Mouse (Mus musculus) MEL (cell line): ENCODE measurements around the gene Fryl. TPM values are rescaled to one million over a fixed set of nuclear protein-coding genes. Genes with fewer than 3 reads are reported as not detected.

Experiments used
- DNase-seq: peaks from one replicate; pipeline ENCODE4 v3.0.0; 2011; ENCODE audit warnings: low read depth, low spot score
- H3K27ac ChIP-seq: 2 replicates; pipeline ENCODE4 v1.5.1; 2012; ENCODE audit warnings: low read depth, mild to moderate bottlenecking, control low read depth, low read length, moderate library complexity; ENCODE audit not compliant: control insufficient read depth
- H3K27me3 ChIP-seq, 2 experiments: fragments of 150-350 bp in 1 of 2; sonication (generic) in 1 of 2; 2 replicates each; pipeline ENCODE4 v1.6.1; 2012; ENCODE audit warnings: low read length in 2 of 2, mild to moderate bottlenecking in 2 of 2, improper control_type of control experiment in 1 of 2, moderate library complexity in 1 of 2; ENCODE audit not compliant: insufficient read depth in 2 of 2, control insufficient read depth in 1 of 2
- H3K36me3 ChIP-seq, 2 experiments: 2 replicates each; pipeline ENCODE4 v1.6.1; 2012 to 2014; ENCODE audit warnings: low read length in 2 of 2, improper control_type of control experiment in 1 of 2, inconsistent platforms in 1 of 2, mild to moderate bottlenecking in 1 of 2; ENCODE audit not compliant: insufficient read depth in 2 of 2, control insufficient read depth in 1 of 2
- H3K4me1 ChIP-seq, 2 experiments: fragments of 150-350 bp in 1 of 2; sonication (generic) in 1 of 2; 2 replicates each; pipeline ENCODE4 v1.6.1; 2012; ENCODE audit warnings: low read length in 2 of 2, improper control_type of control experiment in 1 of 2, mild to moderate bottlenecking in 1 of 2; ENCODE audit not compliant: insufficient read depth in 2 of 2, control insufficient read depth in 1 of 2
- H3K4me3 ChIP-seq, 2 experiments: fragments of 150-350 bp in 1 of 2; sonication (generic) in 1 of 2; 2 replicates each; pipeline ENCODE4 v1.5.1; 2012; ENCODE audit warnings: low read depth in 2 of 2, low read length in 2 of 2, mild to moderate bottlenecking in 2 of 2, moderate library complexity in 2 of 2, control low read depth in 1 of 2, improper control_type of control experiment in 1 of 2; ENCODE audit not compliant: control insufficient read depth in 1 of 2, insufficient read depth in 1 of 2
- H3K79me2 ChIP-seq: 2 replicates; pipeline ENCODE4 v1.6.1; 2012; ENCODE audit warnings: mild to moderate bottlenecking, low read length, moderate library complexity; ENCODE audit not compliant: control insufficient read depth, poor library complexity, insufficient read depth
- H3K9ac ChIP-seq: 2 replicates; pipeline ENCODE4 v1.6.1; 2012; ENCODE audit warnings: low read depth, mild to moderate bottlenecking, control low read depth, low read length, moderate library complexity; ENCODE audit not compliant: control insufficient read depth, poor library complexity, severe bottlenecking
- H3K9me3 ChIP-seq: fragments of 150-350 bp; sonication (generic); replicated peaks from 2 replicates; pipeline ENCODE4 v1.6.1; 2012; ENCODE audit warnings: mild to moderate bottlenecking, low read length, improper control_type of control experiment, moderate library complexity; ENCODE audit not compliant: insufficient read depth
- BHLHE40 ChIP-seq: IDR thresholded peaks from 2 replicates; pipeline ENCODE4 v1.6.1; 2012; ENCODE audit warnings: low read depth, mild to moderate bottlenecking, inconsistent platforms, low read length, improper control_type of control experiment, borderline replicate concordance
- CHD1 ChIP-seq: IDR thresholded peaks from 2 replicates; pipeline ENCODE4 v1.6.1; 2012; ENCODE audit warnings: low read depth, mild to moderate bottlenecking, inconsistent platforms, low read length, improper control_type of control experiment
- CHD2 ChIP-seq: IDR thresholded peaks from 2 replicates; pipeline ENCODE4 v1.6.1; 2011; ENCODE audit warnings: low read length, improper control_type of control experiment
- ELF1 ChIP-seq: IDR thresholded peaks from 2 replicates; pipeline ENCODE4 v1.6.1; 2014; ENCODE audit warnings: low read depth, mild to moderate bottlenecking, inconsistent platforms, low read length, improper control_type of control experiment, moderate library complexity
- EP300 ChIP-seq, 2 experiments: IDR thresholded peaks; 2 replicates each; pipeline ENCODE4 v1.6.1; 2011; ENCODE audit warnings: improper control_type of control experiment in 2 of 2, low read length in 2 of 2, low read depth in 1 of 2, mild to moderate bottlenecking in 1 of 2
- ETS1 ChIP-seq: IDR thresholded peaks from 2 replicates; pipeline ENCODE4 v1.6.1; 2012; ENCODE audit warnings: low read depth, mild to moderate bottlenecking, inconsistent platforms, low read length, improper control_type of control experiment, moderate library complexity
- GATA1 ChIP-seq: IDR thresholded peaks from 2 replicates; pipeline ENCODE4 v1.6.1; 2011; ENCODE audit warnings: low read depth, low read length, improper control_type of control experiment
- JUND ChIP-seq: IDR thresholded peaks from 2 replicates; pipeline ENCODE4 v1.6.1; 2011; ENCODE audit warnings: low read depth, mild to moderate bottlenecking, improper control_type of control experiment, low read length
- KAT2A ChIP-seq: conservative IDR thresholded peaks from 2 replicates; pipeline ENCODE4 v1.6.1; 2012; ENCODE audit warnings: low read depth, low read length, improper control_type of control experiment, inconsistent platforms
- MAFK ChIP-seq: IDR thresholded peaks from 2 replicates; pipeline ENCODE4 v1.6.1; 2011; ENCODE audit warnings: low read depth, mild to moderate bottlenecking, low read length, improper control_type of control experiment, borderline replicate concordance
- MEF2A ChIP-seq: IDR thresholded peaks from 2 replicates; pipeline ENCODE4 v1.6.1; 2014; ENCODE audit warnings: low read depth, mild to moderate bottlenecking, inconsistent platforms, low read length, improper control_type of control experiment; ENCODE audit not compliant: poor library complexity, insufficient replicate concordance, severe bottlenecking; ENCODE audit errors: extremely low read depth
- MXI1 ChIP-seq: IDR thresholded peaks from 2 replicates; pipeline ENCODE4 v1.6.1; 2011; ENCODE audit warnings: mild to moderate bottlenecking, low read depth, low read length, improper control_type of control experiment
- MYB ChIP-seq: IDR thresholded peaks from 2 replicates; pipeline ENCODE4 v1.6.1; 2011; ENCODE audit warnings: mild to moderate bottlenecking, low read depth, low read length, improper control_type of control experiment
- MYC ChIP-seq: IDR thresholded peaks from 2 replicates; pipeline ENCODE4 v1.6.1; 2011; ENCODE audit warnings: low read depth, mild to moderate bottlenecking, low read length, improper control_type of control experiment, moderate library complexity
- NRF1 ChIP-seq: IDR thresholded peaks from 2 replicates; pipeline ENCODE4 v1.6.1; 2014; ENCODE audit warnings: low read depth, mild to moderate bottlenecking, inconsistent platforms, low read length, improper control_type of control experiment, moderate library complexity; ENCODE audit not compliant: poor library complexity, insufficient read depth, severe bottlenecking
- POLR2AphosphoS2 ChIP-seq: IDR thresholded peaks from 2 replicates; pipeline ENCODE4 v1.6.1; 2011; ENCODE audit warnings: low read length, improper control_type of control experiment
- RCOR1 ChIP-seq: IDR thresholded peaks from 2 replicates; pipeline ENCODE4 v1.6.1; 2012; ENCODE audit warnings: low read depth, mild to moderate bottlenecking, inconsistent platforms, low read length, improper control_type of control experiment
- SIN3A ChIP-seq: IDR thresholded peaks from 2 replicates; pipeline ENCODE4 v1.6.1; 2012; ENCODE audit warnings: low read length, improper control_type of control experiment, inconsistent platforms
- SMC3 ChIP-seq: IDR thresholded peaks from 2 replicates; pipeline ENCODE4 v1.6.1; 2011; ENCODE audit warnings: low read depth, low read length, improper control_type of control experiment
- TAL1 ChIP-seq: IDR thresholded peaks from 2 replicates; pipeline ENCODE4 v1.6.1; 2012; ENCODE audit warnings: mild to moderate bottlenecking, inconsistent platforms, low read length, moderate library complexity, mixed read lengths
- TCF12 ChIP-seq: IDR thresholded peaks from 2 replicates; pipeline ENCODE4 v1.6.1; 2014; ENCODE audit warnings: low read depth, mild to moderate bottlenecking, inconsistent platforms, low read length, improper control_type of control experiment, moderate library complexity
- UBTF ChIP-seq: IDR thresholded peaks from 2 replicates; pipeline ENCODE4 v1.6.1; 2012; ENCODE audit warnings: low read depth, mild to moderate bottlenecking, inconsistent platforms, low read length, improper control_type of control experiment, moderate library complexity, borderline replicate concordance; ENCODE audit not compliant: insufficient read depth
- ZC3H11A ChIP-seq: IDR thresholded peaks from 2 replicates; pipeline ENCODE4 v1.6.1; 2012; ENCODE audit warnings: low read depth, mild to moderate bottlenecking, inconsistent platforms, low read length, improper control_type of control experiment
- ZKSCAN1 ChIP-seq: IDR thresholded peaks from 2 replicates; pipeline ENCODE4 v1.6.1; 2012; ENCODE audit warnings: low read depth, mild to moderate bottlenecking, inconsistent platforms, low read length, improper control_type of control experiment, moderate library complexity
- polyA plus RNA-seq, 2 experiments: library from polyadenylated mRNA; stranded (reverse) in 1 of 2; unstranded in 1 of 2; fragments of >175 nt in 1 of 2; fragments of >200 nt in 1 of 2; gene quantifications; 2 replicates each; pipeline versions ENCODE4 v1.2.1 to v1.2.4; 2012; ENCODE audit warnings: low replicate concordance in 2 of 2, low read depth in 1 of 2; ENCODE audit not compliant: insufficient read length in 2 of 2, insufficient read depth in 1 of 2, missing spikeins in 1 of 2
- total RNA-seq: library from RNA; depleted of rRNA; stranded (reverse); fragments of 300-350 nt; gene quantifications from 2 replicates; pipeline ENCODE4 v1.2.3, GENCODE M21; 2012

Gene Fryl
- total and polyA plus RNA-seq, 3 experiments: 18.8 to 188 (median 39.7) TPM

DNA sequence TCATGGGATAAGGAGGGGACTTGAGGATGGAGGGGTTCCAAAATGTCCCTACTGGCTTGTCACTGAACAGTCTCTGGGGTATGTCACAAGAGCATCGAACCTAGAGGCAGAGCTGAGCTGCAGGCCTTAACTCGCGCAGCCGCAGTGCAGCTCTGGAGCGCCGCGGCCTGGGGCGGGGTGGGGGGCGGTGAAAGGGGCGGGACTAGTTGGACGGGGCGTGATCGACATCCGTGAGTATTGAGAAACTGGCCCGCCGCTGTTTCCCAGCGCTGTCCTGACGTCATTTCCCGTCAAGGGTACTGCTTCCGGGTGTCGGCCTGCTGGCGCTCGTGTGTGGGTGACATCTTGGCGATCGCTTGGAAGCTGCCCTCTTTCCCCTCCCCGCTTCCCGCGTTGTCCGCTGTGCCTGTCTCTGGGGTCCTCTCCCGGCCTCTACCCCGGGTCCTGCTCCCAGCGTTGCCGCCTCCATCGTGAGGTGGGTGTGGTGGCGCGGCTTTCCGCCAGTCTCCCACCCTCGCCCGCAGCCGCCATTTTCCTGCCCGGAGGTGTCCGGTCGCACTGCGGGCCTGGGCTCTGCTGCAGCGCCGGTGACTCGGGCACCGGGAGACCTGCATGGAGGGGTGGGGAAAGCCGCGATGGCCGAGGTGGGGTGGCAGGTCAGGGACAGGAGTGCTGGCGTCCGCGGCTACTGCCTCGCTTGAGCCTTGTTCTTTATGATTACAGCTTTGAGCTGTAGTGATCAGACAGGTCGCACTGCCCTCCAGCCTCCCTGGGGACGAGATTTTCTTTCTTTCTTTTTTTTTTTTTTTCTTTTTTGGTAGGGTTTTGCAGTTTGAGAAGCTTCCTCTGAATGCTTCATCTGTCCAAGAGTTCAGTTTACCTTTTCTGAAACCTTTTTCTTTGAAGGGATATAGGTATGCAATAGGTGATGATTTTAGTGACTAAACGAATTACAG lies 36.4 kb upstream of the Fryl start, which contains the start of gene Ociad1 (continued):
- TF ChIP-seq NRF1 (peak; percentile 88), POLR2AphosphoS2 (peak; percentile 90), CHD1 (peak; percentile 69; the same call in 1 of the 2 replicates), MYB (no peak), MEF2A (no peak), SMC3 (no peak), KAT2A (no peak; the same call in 1 of the 2 replicates), ELF1 (peak; percentile 76), UBTF (no peak), CHD2 (no peak), ZC3H11A (no peak), JUND (no peak), ZKSCAN1 (no peak), MAFK (no peak)

DNA sequence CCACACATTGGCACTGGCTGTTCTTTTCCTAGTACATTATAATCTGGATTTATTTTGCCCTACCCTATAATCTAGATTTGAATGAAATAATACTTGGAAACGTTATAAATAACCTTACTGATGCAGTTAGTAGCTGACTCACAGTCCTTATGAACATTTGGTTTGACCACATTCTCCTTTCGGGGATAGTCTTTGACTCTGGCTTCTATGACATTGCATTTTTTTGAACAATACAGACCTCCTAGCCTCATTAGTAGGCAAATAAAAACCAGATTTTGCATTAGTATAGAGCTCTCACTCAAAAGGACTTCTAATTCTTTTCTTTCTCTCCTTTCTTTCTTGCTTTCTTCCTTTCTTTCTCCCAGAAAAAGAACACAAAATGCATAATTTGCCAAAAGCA lies 33.5 kb upstream of the Fryl start:
- Histone ChIP-seq H3K79me2 (peaks cover 12% of the 10 kb centered on the region), H3K27me3 (no peaks in the 10 kb centered on the region), H3K9me3 (no peaks in the 10 kb centered on the region), H3K4me3 (no peak overlapping the region), H3K4me1 (peaks cover 10 to 12% of the 10 kb centered on the region in 2 experiments), H3K9ac (no peak overlapping the region), H3K36me3 (peaks cover 2 to 34% of the 10 kb centered on the region in 2 experiments), H3K27ac (no peak overlapping the region)
- TF ChIP-seq SMC3 (no peak), POLR2AphosphoS2 (no peak), MXI1 (no peak)
- DNase-seq: no peak

DNA sequence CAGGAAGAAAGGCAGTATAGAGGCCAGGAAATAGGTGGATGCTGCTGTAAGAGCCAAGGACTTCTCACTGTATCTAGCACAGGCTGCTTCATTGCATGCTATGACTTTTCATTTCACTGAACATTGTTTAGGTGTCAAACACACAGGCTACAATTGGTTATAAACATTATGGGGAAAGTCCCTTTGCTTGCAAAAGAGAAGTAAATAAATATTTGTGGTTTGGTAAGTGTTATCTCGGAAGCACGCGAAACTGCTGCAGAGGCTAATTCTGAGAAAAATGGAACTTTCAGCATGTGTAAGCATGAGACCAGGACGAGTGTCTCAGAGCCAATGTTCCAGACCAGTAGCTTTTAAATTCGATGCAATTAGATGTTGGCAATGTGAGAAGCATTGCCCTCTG lies 30.2 kb upstream of the Fryl start:
- Histone ChIP-seq H3K36me3 (peaks cover 0 to 17% of the 10 kb centered on the region in 2 experiments; a peak in 2 of 4 replicates), H3K9me3 (no peaks in the 10 kb centered on the region), H3K27ac (peak overlapping the region; percentile 45), H3K9ac (peak overlapping the region; percentile 40; the same call in 1 of the 2 replicates), H3K4me3 (no peak overlapping the region), H3K79me2 (no peaks in the 10 kb centered on the region), H3K27me3 (no peaks in the 10 kb centered on the region), H3K4me1 (peaks cover 7 to 14% of the 10 kb centered on the region in 2 experiments)
- peak; percentile 44; the same call in 1 of the 2 replicates for TF ChIP-seq BHLHE40
- TF ChIP-seq SIN3A: peak; percentile 65
- no peak for TF ChIP-seq ZKSCAN1
- TF ChIP-seq KAT2A: no peak
- peak; percentile 68 for TF ChIP-seq GATA1
- no peak for TF ChIP-seq CHD1
- TF ChIP-seq TCF12: 0 out of 2 replicates have a peak, but pooled peaks have one; percentile 8
- TF ChIP-seq ETS1: peak; percentile 72; the same call in 1 of the 2 replicates
- peak; percentile 38 for TF ChIP-seq TAL1
- 0 out of 2 replicates have a peak, but pooled peaks have one; percentile 21 for TF ChIP-seq JUND
- TF ChIP-seq EP300 (IDR thresholded peaks at IDR 0.05; ENCODE audit: low read depth in 1 of 2, low read length in 2 of 2): peak; percentile 45 to 50; a peak in 2 of 4 replicates
- TF ChIP-seq MYC: peak; percentile 49
- TF ChIP-seq MAFK: peak; percentile 18; the same call in 1 of the 2 replicates
- peak; percentile 50 for TF ChIP-seq MXI1
- TF ChIP-seq RCOR1: 0 out of 2 replicates have a peak, but pooled peaks have one; percentile 36
- peak; percentile 66 for DNase-seq
